Mouse (Mus musculus) hindbrain, embryonic 15.5 days (tissue): ENCODE data around the gene Gm10273. TPM values are rescaled to one million over a fixed set of nuclear protein-coding genes. Genes with fewer than 3 reads are reported as not detected.

Source experiments
- ATAC-seq: fragments of 200-750 bp; cut with Nextera tagmentation; 2 replicates; pipeline ENCODE4 v1.8.0; 2017; ENCODE audit warnings: low read depth, moderate number of reproducible peaks, moderate TSS enrichment; ENCODE audit not compliant: low FRiP score
- H3K27ac ChIP-seq: fragments of 300-500 bp; sonication (generic); replicated peaks from 2 replicates; pipeline ENCODE4 v1.5.1; 2015; ENCODE audit warnings: mild to moderate bottlenecking, inconsistent platforms
- H3K27me3 ChIP-seq: fragments of 300-500 bp; sonication (generic); 2 replicates; pipeline ENCODE4 v1.6.1; 2015; ENCODE audit warnings: control low read depth, inconsistent platforms
- H3K36me3 ChIP-seq: fragments of 300-500 bp; sonication (generic); 2 replicates; pipeline ENCODE4 v1.6.1; 2015; ENCODE audit warnings: control low read depth, inconsistent platforms
- H3K4me1 ChIP-seq: fragments of 300-500 bp; sonication (generic); replicated peaks from 2 replicates; pipeline ENCODE4 v1.6.1; 2015; ENCODE audit warnings: control low read depth, inconsistent platforms
- H3K4me2 ChIP-seq: fragments of 300-500 bp; sonication (generic); 2 replicates; pipeline ENCODE4 v1.6.1; 2015; ENCODE audit warnings: moderate library complexity, mild to moderate bottlenecking, inconsistent platforms
- H3K4me3 ChIP-seq: fragments of 300-500 bp; sonication (generic); 2 replicates; pipeline ENCODE4 v1.5.1; 2015; ENCODE audit warnings: mild to moderate bottlenecking, inconsistent platforms
- H3K9ac ChIP-seq: fragments of 300-500 bp; sonication (generic); 2 replicates; pipeline ENCODE4 v1.6.1; 2015; ENCODE audit warnings: inconsistent platforms
- H3K9me3 ChIP-seq: fragments of 300-500 bp; sonication (generic); 2 replicates; pipeline ENCODE4 v1.6.1; 2016; ENCODE audit warnings: control low read depth, inconsistent platforms
- WGBS: fragments of 180-500 bp; shearing (Covaris S2); methylation state at CpG from one replicate; pipeline ENCODE4 v1.1.7; 2015; 5-methylcytosine and 5-hydroxymethylcytosine counted together
- polyA plus RNA-seq: library from polyadenylated mRNA; unstranded; fragments of >200 nt; fragmentation: Nextera tagmentation; extraction: Ambion mirVana; gene quantifications from 2 replicates; pipeline ENCODE4 v1.2.1, GENCODE M21; 2015

Gm10273 gene
- polyA plus RNA-seq, 1 experiment from 2014 or later: 7.9 TPM

DNA sequence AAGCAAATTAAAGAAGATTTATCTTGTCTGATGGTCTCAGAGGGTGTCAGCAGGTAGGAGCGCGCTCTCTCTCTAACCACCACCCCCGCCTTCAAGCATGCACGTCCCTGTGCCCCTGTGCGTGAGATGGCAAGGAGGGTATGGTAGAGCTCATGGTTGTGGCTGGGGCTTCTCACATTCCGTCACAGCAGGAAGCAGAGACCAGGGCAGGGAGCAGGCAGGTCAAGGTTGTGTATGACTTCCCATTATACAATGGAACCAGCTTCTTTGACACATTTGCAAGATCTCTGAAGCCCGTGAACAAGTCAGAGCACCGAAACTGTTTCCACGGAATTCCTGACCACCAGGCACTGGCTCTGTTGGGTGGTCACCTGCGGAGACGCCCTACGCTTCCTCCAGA, 14.8 kb downstream of the Gm10273 start:
- no peaks in the 10 kb centered on the region for H3K36me3 ChIP-seq
- no peaks in the 10 kb centered on the region for H3K4me1 ChIP-seq
- ATAC-seq: no peak
- H3K27ac ChIP-seq: no peak overlapping the region
- no peak overlapping the region for H3K9ac ChIP-seq
- no peaks in the 10 kb centered on the region for H3K9me3 ChIP-seq
- WGBS: 82% methylated on average over 12 of the region's 12 CpGs
- no peak overlapping the region for H3K4me2 ChIP-seq
- no peaks in the 10 kb centered on the region for H3K27me3 ChIP-seq
- no peak overlapping the region for H3K4me3 ChIP-seq

DNA sequence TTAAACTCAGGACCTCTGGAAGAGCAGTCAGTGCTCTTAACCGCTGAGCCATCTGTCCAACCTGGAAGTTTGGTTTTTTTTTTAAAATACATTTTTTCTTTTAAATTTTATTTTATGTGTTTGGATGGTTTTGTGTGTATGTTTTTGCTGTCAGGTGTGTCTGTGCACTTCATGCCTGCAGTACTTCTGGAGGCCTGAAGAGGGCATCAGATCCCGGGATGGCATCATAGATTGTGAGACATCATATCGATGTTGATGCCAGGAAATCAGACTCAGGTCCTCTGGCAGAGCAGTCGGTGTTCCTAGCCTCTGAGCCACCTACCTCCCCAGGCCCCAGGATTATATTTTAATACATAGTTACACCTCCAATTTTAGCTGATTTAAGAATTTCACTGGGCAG, 18.3 kb downstream of the Gm10273 start:
- H3K36me3 ChIP-seq: no peaks in the 10 kb centered on the region
- WGBS: 94% methylated on average over 4 of the region's 4 CpGs
- H3K9me3 ChIP-seq: no peaks in the 10 kb centered on the region
- no peak overlapping the region for H3K4me2 ChIP-seq
- H3K27me3 ChIP-seq: no peaks in the 10 kb centered on the region
- H3K27ac ChIP-seq: no peak overlapping the region
- H3K4me1 ChIP-seq: no peaks in the 10 kb centered on the region
- H3K9ac ChIP-seq: no peak overlapping the region
- ATAC-seq: no peak
- no peak overlapping the region for H3K4me3 ChIP-seq

DNA sequence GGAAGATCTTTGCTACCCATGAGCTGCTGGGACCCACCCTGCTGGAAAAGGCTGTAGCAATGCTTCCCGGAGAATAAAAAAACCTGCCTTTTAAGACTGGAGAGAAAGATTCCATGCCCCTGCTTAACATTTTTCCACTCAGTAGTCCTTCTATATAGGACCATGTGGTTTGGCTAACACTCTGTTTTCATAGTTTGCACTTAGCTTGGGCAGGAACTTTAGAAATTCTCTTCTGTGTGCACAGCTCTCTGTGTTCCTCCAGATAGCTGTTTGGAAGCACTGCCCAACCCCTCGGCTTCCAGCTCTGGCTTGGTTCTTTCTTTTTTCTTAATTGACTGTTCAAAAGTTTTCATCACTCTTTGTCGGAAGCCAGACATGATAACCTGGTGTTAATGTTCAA, 21.2 kb downstream of the Gm10273 start:
- Histone ChIP-seq H3K27me3 (no peaks in the 10 kb centered on the region), H3K4me2 (no peak overlapping the region), H3K36me3 (no peaks in the 10 kb centered on the region), H3K4me1 (no peaks in the 10 kb centered on the region), H3K9ac (no peak overlapping the region), H3K9me3 (no peaks in the 10 kb centered on the region), H3K4me3 (no peak overlapping the region), H3K27ac (no peak overlapping the region)
- no peak for ATAC-seq
- 88% methylated on average over 3 of the region's 3 CpGs for WGBS

DNA sequence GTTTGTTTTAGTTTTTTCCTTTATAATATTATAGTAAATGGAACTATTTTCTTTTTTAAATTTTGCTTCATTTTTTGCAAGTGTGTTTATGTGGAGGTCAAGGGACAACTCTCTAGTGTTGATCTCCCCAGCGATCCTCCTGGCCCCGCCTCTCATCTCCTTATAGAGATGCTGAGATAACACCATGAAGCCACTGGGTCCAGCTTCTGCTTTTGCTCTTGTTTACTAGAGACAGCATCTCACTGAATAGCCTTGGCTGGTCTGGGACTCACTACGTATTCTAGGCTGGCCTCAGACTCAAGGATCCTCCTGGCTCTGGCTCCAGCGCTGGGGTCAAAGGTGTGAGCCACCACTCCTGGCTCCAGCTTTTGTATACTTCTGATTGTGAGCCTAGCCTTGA, 24.1 kb downstream of the Gm10273 start:
- H3K4me1 ChIP-seq: no peaks in the 10 kb centered on the region
- H3K27me3 ChIP-seq: no peaks in the 10 kb centered on the region
- H3K9me3 ChIP-seq: no peaks in the 10 kb centered on the region
- no peaks in the 10 kb centered on the region for H3K36me3 ChIP-seq
- 95% methylated on average over 4 of the region's 4 CpGs for WGBS
- no peak overlapping the region for H3K9ac ChIP-seq
- ATAC-seq: no peak
- H3K4me2 ChIP-seq: no peak overlapping the region
- H3K4me3 ChIP-seq: no peak overlapping the region
- no peak overlapping the region for H3K27ac ChIP-seq

DNA sequence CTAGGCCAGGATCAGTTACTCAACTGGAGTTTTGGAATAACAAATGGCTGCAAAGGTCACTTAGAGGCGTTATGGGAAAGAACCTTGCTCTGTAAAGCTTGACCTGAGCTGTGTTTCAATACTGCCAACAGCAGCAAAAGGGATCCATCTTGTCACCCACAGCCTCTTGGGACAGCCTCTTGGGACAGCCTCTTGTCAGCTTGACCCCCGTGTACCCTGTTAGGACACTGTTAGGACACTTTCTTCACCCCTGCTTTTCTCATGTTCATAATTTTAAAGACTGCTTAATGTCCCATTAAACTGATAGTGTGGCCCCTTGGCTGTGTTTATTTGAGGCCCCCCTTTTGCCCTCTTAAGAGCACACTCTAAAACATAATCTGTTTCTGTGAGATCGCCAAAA, 29.0 kb downstream of the Gm10273 start:
- no peaks in the 10 kb centered on the region for H3K36me3 ChIP-seq
- 82% methylated on average over 3 of the region's 3 CpGs for whole genome bisulfite sequencing
- no peak overlapping the region for H3K9ac ChIP-seq
- H3K4me1 ChIP-seq: no peaks in the 10 kb centered on the region
- H3K27ac ChIP-seq: no peak overlapping the region
- H3K9me3 ChIP-seq: no peaks in the 10 kb centered on the region
- H3K4me3 ChIP-seq: no peak overlapping the region
- ATAC-seq: no peak
- no peaks in the 10 kb centered on the region for H3K27me3 ChIP-seq
- H3K4me2 ChIP-seq: no peak overlapping the region

DNA sequence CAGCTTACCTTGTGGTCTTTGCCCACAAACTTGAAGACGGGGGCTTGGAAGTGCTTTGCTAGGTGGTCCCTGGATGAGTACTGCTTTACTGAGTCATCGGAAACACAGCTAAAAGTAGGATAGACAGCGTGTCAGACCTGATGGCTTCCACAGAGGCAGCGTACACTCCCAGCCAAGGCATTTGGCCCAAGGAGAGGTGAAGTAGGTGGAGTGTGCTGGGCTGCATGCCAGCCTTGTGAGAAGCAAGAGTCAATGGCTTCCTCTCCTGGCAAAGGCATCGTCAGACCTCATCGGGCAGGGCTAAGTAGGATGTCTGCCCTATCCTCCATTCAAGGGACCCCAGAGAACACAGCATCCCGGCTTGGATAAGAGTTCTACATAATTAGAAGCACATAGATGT, 29.9 kb downstream of the Gm10273 start:
- H3K27ac ChIP-seq: no peak overlapping the region
- no peak for ATAC-seq
- H3K4me3 ChIP-seq: no peak overlapping the region
- no peak overlapping the region for H3K9ac ChIP-seq
- 74% methylated on average over 7 of the region's 7 CpGs for WGBS
- H3K27me3 ChIP-seq: no peaks in the 10 kb centered on the region
- H3K4me1 ChIP-seq: no peaks in the 10 kb centered on the region
- H3K4me2 ChIP-seq: no peak overlapping the region
- no peaks in the 10 kb centered on the region for H3K9me3 ChIP-seq
- no peaks in the 10 kb centered on the region for H3K36me3 ChIP-seq

DNA sequence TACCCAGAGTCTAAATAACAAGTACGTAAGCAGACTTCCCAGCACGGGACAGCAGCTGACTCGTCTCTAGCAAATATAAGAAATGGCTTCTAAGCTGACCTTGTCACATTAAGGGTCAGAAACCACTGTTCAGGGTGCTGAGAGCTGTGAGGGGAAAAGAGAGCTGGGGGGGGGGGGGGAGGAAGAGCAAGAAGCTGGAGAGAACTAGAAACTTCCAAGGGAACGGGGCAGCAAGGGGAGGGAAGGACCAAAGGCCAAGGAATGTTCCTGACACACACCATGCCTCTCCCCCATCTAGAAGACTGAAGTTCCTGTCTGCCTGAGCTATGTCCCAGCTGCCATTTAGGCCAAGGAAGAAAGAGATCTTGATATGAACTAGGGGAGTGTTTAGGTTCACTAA, 30.9 kb downstream of the Gm10273 start:
- H3K27ac ChIP-seq: no peak overlapping the region
- H3K4me1 ChIP-seq: no peaks in the 10 kb centered on the region
- no peaks in the 10 kb centered on the region for H3K36me3 ChIP-seq
- H3K27me3 ChIP-seq: no peaks in the 10 kb centered on the region
- no peak overlapping the region for H3K4me3 ChIP-seq
- H3K4me2 ChIP-seq: no peak overlapping the region
- H3K9me3 ChIP-seq: no peaks in the 10 kb centered on the region
- WGBS: 82% methylated on average over 4 of the region's 4 CpGs
- H3K9ac ChIP-seq: no peak overlapping the region
- no peak for ATAC-seq

DNA sequence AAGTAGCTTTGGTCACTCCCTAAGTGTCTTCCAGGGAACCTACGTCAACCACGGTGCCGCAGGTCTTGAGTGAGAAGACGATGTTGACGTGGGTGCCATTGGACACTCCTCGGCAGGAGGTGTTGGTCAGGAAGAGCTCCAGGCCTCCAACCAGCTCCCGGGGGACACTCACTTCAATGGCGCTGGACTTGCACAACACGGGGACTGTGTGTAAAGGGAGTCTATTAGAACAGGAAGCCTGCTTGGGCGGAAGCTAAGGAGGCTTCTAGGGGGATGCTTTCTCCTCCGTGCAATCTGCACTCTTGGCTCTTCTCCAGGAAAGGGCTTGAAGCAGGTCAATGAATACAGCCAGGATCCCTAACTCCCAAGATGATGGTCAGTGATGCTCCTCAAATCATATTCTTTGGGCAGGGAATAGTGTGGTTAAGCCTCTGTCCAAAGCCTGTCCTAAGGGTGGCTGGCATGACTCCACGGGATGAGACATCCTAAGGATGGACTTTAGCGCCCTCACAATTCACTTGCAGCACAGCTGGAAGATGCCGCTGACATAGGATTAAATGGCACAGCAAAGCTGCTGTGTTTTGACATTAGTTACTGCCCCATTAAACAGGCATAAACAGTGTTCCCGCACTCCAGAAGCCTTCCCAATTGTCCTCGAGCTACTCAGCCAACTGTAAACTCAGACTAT, 34.2 kb downstream of the Gm10273 start:
- WGBS: 74% methylated on average over 16 of the region's 16 CpGs
- no peaks in the 10 kb centered on the region for H3K36me3 ChIP-seq
- H3K4me1 ChIP-seq: no peaks in the 10 kb centered on the region
- no peak overlapping the region for H3K4me2 ChIP-seq
- H3K9ac ChIP-seq: no peak overlapping the region
- H3K27me3 ChIP-seq: no peaks in the 10 kb centered on the region
- no peaks in the 10 kb centered on the region for H3K9me3 ChIP-seq
- no peak overlapping the region for H3K27ac ChIP-seq
- no peak overlapping the region for H3K4me3 ChIP-seq
- no peak for ATAC-seq

DNA sequence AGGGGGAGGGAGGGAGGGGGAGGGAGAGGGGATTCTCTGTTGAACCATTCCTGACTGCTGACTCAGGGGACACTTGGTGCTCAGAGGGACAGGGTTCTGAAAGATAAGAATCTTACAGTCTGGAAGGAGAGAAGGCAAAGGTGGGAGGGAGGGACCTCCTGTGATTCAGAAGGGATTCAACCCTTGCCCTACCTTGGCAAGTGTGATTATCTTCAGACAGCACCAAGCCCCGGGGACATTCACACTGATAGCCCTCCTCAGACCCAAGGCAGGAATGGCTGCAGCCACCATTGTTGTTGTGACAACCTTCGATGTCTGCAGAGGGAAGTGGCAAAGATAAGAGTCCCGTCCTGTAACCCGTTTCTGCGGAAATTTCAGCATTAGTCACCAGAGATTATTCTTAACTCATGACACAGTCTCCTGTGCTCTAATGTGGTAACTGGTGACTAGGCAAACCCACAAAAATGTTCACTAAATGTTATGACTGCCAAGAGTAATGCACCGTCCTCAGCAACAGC, 35.3 kb downstream of the Gm10273 start:
- Histone ChIP-seq H3K4me3 (no peak overlapping the region), H3K4me2 (no peak overlapping the region), H3K27me3 (no peaks in the 10 kb centered on the region), H3K36me3 (no peaks in the 10 kb centered on the region), H3K4me1 (no peaks in the 10 kb centered on the region), H3K9ac (no peak overlapping the region), H3K9me3 (no peaks in the 10 kb centered on the region), H3K27ac (no peak overlapping the region)
- ATAC-seq: no peak
- WGBS: 73% methylated on average over 6 of the region's 6 CpGs

DNA sequence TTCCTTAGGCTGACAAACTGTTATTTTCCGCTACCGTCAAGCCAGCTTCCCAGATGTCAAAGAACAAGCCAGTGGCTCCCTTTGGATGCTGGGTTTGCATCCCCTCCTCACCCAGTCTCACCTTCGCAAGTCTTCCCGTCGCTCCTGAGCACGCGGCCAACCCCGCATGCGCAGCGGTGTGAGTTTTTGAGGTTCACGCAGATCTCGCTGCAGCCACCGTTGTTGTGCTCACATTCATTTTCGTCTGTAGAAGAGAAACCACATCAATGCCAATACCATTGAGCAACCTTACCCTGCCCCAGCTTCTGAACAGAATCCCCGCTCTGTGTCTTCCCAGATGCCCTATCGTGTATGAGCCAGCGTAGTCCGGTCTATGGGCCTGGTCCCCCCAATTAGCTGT, 40.3 kb downstream of the Gm10273 start:
- no peaks in the 10 kb centered on the region for H3K9me3 ChIP-seq
- no peak overlapping the region for H3K4me3 ChIP-seq
- H3K4me2 ChIP-seq: no peak overlapping the region
- no peak overlapping the region for H3K27ac ChIP-seq
- H3K4me1 ChIP-seq: no peaks in the 10 kb centered on the region
- no peaks in the 10 kb centered on the region for H3K27me3 ChIP-seq
- H3K9ac ChIP-seq: no peak overlapping the region
- 95% methylated on average over 18 of the region's 18 CpGs for WGBS
- no peak for ATAC-seq
- no peaks in the 10 kb centered on the region for H3K36me3 ChIP-seq

DNA sequence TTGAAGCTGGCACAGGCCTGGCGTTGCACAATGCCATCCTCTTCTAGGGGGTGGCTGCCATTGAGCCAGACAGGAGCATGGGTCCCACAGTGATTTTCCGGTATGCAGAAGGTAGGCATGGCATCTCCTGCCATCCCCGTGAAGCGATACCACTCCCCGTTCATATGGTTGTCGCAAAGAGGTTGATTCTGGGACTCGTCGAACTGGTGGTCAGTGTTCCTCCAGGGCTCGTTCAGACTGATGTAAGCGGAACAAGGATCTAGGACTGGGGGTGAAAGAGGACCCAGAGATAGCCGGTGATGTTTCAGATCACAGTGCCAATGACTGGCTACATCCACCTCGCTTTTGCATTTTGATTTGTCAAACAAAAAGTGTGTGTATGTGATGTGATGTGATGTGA, 43.2 kb downstream of the Gm10273 start:
- no peaks in the 10 kb centered on the region for H3K9me3 ChIP-seq
- no peaks in the 10 kb centered on the region for H3K36me3 ChIP-seq
- ATAC-seq: no peak
- H3K4me3 ChIP-seq: no peak overlapping the region
- no peak overlapping the region for H3K9ac ChIP-seq
- H3K4me2 ChIP-seq: no peak overlapping the region
- H3K27me3 ChIP-seq: no peaks in the 10 kb centered on the region
- H3K27ac ChIP-seq: no peak overlapping the region
- H3K4me1 ChIP-seq: no peaks in the 10 kb centered on the region; the same call in 1 of the 2 replicates
- WGBS: 97% methylated on average over 12 of the region's 12 CpGs

DNA sequence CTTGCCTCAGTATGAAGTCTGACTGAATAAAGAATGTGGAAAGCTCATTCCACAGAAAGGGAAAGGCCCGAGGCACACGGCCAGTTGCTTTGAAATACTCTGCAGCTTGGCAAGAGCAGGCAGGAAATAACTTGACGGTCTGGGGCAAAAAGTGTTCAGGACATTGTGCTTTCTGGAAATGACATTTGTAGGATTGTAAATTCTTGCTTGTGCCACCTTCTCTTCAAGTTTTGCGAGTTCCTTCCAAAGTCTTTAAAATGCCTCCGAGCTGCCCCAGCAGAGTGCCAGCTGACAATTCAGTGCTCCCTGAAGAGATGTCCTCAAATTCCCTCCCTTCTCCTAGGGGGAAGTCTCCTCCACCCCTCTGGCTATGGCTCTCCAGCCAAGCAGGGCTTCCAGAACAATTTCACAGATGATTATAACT, 44.1 kb downstream of the Gm10273 start:
- Histone ChIP-seq H3K4me1 (no peaks in the 10 kb centered on the region; the same call in 1 of the 2 replicates), H3K36me3 (no peaks in the 10 kb centered on the region), H3K9ac (no peak overlapping the region), H3K9me3 (no peaks in the 10 kb centered on the region), H3K4me2 (no peak overlapping the region), H3K27ac (no peak overlapping the region), H3K27me3 (no peaks in the 10 kb centered on the region), H3K4me3 (no peak overlapping the region)
- 61% methylated on average over 5 of the region's 5 CpGs for WGBS
- ATAC-seq: no peak

DNA sequence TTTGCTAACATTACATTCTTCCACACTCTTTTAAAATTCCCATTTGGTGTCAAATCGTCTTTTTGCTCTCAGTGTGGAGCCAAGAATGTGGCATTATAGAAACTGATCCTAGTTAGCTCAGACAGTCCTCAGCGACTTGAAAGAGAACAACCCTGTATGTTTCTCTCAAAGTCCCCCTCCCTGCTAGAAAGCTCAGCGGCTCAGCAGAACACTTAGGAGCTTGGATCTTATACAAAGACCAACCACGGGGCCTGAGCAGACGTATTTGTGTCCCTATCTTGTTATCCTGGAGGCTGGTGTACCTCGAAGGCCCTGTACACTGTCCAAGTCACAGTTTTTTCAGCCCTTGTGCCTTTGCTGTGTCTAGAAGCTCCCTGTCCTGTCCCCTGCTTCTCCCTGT, 44.7 kb downstream of the Gm10273 start:
- Histone ChIP-seq H3K36me3 (no peaks in the 10 kb centered on the region), H3K9ac (no peak overlapping the region), H3K4me3 (no peak overlapping the region), H3K27me3 (no peaks in the 10 kb centered on the region), H3K27ac (no peak overlapping the region), H3K9me3 (no peaks in the 10 kb centered on the region), H3K4me1 (no peaks in the 10 kb centered on the region; the same call in 1 of the 2 replicates), H3K4me2 (no peak overlapping the region)
- no peak for ATAC-seq
- WGBS: 53% methylated on average over 6 of the region's 6 CpGs
